Mouse (Mus musculus) stomach, embryonic 15.5 days (tissue): ENCODE results near the gene Ruvbl2. TPM values are rescaled to one million over a fixed set of nuclear protein-coding genes. Genes with fewer than 3 reads are reported as not detected.

Experiments
- ATAC-seq: fragments of 200-750 bp; cut with Nextera tagmentation; 2 replicates; pipeline ENCODE4 v1.8.0; 2017; ENCODE audit warnings: low read depth, moderate number of reproducible peaks, moderate TSS enrichment; ENCODE audit not compliant: insufficient read depth, low FRiP score
- H3K27ac ChIP-seq: fragments of 300-500 bp; sonication (generic); 2 replicates; pipeline ENCODE4 v1.5.1; 2015; ENCODE audit warnings: mild to moderate bottlenecking, inconsistent platforms
- H3K27me3 ChIP-seq: fragments of 300-500 bp; sonication (generic); replicated peaks from 2 replicates; pipeline ENCODE4 v1.6.1; 2015; ENCODE audit warnings: inconsistent platforms
- H3K36me3 ChIP-seq: fragments of 300-500 bp; sonication (generic); 2 replicates; pipeline ENCODE4 v1.6.1; 2015; ENCODE audit warnings: inconsistent platforms
- H3K4me1 ChIP-seq: fragments of 300-500 bp; sonication (generic); 2 replicates; pipeline ENCODE4 v1.6.1; 2015; ENCODE audit warnings: inconsistent platforms
- H3K4me2 ChIP-seq: fragments of 300-500 bp; sonication (generic); 2 replicates; pipeline ENCODE4 v1.6.1; 2015; ENCODE audit warnings: mild to moderate bottlenecking, inconsistent platforms
- H3K4me3 ChIP-seq: fragments of 300-500 bp; sonication (generic); replicated peaks from 2 replicates; pipeline ENCODE4 v1.5.1; 2015; ENCODE audit warnings: inconsistent platforms
- H3K9ac ChIP-seq: fragments of 300-500 bp; sonication (generic); 2 replicates; pipeline ENCODE4 v1.6.1; 2015; ENCODE audit warnings: inconsistent platforms
- H3K9me3 ChIP-seq: fragments of 300-500 bp; sonication (generic); 2 replicates; pipeline ENCODE4 v1.6.1; 2016; ENCODE audit warnings: inconsistent platforms
- WGBS: fragments of 180-500 bp; shearing (Covaris S2); methylation state at CpG from one replicate; pipeline ENCODE4 v1.1.7; 2015; 5-methylcytosine and 5-hydroxymethylcytosine counted together
- polyA plus RNA-seq: library from polyadenylated mRNA; unstranded; fragments of >200 nt; fragmentation: Nextera tagmentation; extraction: Ambion mirVana; gene quantifications from 2 replicates; pipeline ENCODE4 v1.2.1, GENCODE M21; 2015

Gene Ruvbl2
- polyA plus RNA-seq, 1 experiment from 2014 or later, result 127 TPM

DNA sequence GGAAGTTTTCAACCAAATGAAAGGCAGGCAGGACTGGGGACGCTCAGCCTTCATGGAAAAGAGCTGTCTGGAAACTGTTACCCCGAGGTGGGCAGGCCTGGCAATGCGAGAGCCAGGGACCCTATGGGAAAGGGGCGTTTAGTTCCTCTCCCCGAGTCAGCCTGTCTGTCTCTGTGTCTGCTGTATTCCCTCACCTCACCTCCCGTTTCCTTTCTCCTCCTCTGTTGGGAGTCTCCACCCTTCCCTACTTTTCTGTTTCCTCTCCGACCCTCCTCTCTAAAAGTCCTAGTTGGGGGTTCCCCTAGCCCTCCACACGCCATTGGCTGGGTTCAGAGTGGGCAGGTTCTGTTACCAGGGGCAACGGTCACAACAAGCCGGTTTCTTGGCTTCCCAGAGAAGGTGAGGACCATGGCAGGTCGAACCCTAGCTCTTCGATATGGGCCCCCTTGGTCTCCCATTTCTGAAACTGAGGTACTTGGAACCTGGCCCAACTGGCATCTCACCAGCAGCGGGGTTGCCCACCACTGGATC, 19.9 kb downstream of the Ruvbl2 start:
- Histone ChIP-seq H3K27ac (no peak overlapping the region), H3K36me3 (peaks cover 17% of the 10 kb centered on the region), H3K4me1 (peaks cover 41% of the 10 kb centered on the region), H3K9ac (no peak overlapping the region), H3K4me2 (peak overlapping the region; percentile 1; the same call in 1 of the 2 replicates), H3K27me3 (peaks cover 49% of the 10 kb centered on the region), H3K4me3 (no peak overlapping the region), H3K9me3 (no peaks in the 10 kb centered on the region)
- ATAC-seq, result no peak
- 8% methylated on average over 13 of the region's 13 CpGs for WGBS

DNA sequence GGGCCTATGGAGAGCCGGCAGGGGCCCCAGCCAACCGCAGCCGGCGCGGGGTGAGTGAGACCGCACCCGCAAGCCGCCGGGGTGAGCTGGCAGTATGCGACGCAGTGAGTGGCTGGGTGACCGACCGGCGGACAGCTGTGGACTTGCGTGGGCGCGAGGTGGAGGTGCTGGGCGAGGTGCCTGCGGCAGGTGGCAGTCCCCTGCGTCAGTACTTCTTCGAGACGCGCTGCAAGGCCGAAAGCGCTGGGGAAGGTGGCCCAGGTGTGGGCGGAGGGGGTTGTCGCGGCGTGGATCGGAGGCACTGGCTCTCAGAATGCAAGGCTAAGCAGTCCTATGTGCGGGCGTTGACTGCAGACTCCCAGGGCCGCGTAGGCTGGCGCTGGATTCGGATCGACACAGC, 22.3 kb downstream of the Ruvbl2 start:
- peaks cover 42% of the 10 kb centered on the region for H3K4me1 ChIP-seq
- no peak overlapping the region for H3K9ac ChIP-seq
- peak overlapping the region; percentile 39 for H3K4me2 ChIP-seq
- peaks cover 65% of the 10 kb centered on the region for H3K27me3 ChIP-seq
- no peak overlapping the region for H3K27ac ChIP-seq
- no peaks in the 10 kb centered on the region for H3K36me3 ChIP-seq
- peak overlapping the region; percentile 12; the same call in 1 of the 2 replicates for H3K4me3 ChIP-seq
- ATAC-seq, result no peak
- no peaks in the 10 kb centered on the region for H3K9me3 ChIP-seq
- 26% methylated on average over 37 of the region's 37 CpGs for WGBS

DNA sequence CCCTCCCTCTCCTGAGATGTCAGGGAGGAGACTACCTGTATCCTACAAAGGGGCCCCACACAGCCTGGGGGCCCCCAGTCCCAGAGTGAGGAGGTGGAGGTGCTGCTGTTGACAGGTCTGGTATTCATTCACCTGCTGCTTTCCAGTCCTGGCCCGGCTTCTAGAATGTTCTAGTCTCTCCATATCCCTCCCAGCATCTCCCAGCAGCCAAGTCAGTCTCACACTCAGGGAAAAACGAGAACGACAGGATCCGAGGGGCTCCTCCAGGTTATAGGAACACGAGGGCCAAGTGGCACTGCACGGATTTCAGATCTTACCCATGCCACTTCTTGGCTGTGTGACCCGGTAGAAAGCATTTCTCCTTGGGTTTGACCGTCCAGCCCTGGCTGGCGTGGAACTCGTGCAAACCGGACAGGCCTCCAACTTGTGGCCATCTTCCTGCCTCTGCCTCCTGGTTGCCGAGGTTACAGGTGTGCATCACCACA, 23.1 kb downstream of the Ruvbl2 start:
- H3K4me2 ChIP-seq, result peak overlapping the region; percentile 97
- H3K27ac ChIP-seq, result no peak overlapping the region
- no peak for ATAC-seq
- no peaks in the 10 kb centered on the region for H3K9me3 ChIP-seq
- 54% methylated on average over 12 of the region's 12 CpGs for WGBS
- peaks cover 73% of the 10 kb centered on the region for H3K27me3 ChIP-seq
- H3K36me3 ChIP-seq, result no peaks in the 10 kb centered on the region
- H3K4me3 ChIP-seq, result no peak overlapping the region
- H3K9ac ChIP-seq, result no peak overlapping the region
- H3K4me1 ChIP-seq, result peaks cover 38% of the 10 kb centered on the region

DNA sequence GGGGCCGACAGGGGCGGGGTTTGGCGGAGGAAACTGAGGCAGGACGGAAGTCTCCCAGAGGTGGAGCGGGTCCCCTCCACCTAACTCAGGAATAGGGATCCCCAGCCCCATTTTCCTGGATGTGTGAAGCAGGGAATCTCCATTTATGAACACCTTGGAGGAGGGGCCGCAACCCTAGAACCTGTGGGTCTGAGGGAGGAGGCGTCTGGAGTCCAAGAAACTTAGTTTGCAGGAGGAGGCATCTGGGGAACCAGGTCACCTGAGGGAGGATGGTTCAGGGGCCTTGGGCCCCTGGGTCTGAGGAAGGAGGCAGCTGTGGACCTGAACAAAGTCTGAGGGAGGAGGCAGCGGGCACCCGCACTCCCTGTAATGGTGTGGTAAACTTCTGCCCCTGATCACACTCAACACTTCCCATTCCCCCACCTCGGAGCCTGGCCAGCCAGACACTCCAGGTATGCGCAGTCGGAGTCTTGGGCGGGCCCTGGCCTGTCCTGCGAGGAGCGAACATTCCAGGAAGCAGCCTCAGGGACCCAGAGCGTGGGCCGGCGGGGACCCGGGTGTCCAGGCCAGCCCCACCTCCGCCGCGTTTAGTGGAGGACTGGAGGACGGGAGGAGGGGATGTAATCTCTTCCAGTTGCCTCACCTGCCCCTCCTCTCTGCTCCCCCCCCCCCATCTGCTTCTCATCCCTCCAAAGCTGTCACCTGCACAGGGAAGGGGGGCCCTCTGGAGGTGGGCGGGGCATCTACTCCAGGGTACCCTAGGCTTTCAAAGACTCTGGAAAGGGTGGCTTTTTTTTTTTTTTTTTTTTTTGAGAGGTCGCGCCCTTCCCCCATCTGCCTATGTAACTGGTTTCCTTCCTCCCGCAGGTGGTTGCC, 23.8 kb downstream of the Ruvbl2 start:
- H3K27ac ChIP-seq, result peak overlapping the region; percentile 67
- H3K9me3 ChIP-seq, result no peaks in the 10 kb centered on the region
- H3K9ac ChIP-seq, result peak overlapping the region; percentile 54
- peak; percentile 25; the same call in 1 of the 2 replicates for ATAC-seq
- H3K4me2 ChIP-seq, result peak overlapping the region; percentile 97
- H3K4me3 ChIP-seq, result peak overlapping the region; percentile 57
- WGBS, result 1% methylated on average over 27 of the region's 27 CpGs
- peaks cover 38% of the 10 kb centered on the region for H3K4me1 ChIP-seq
- no peaks in the 10 kb centered on the region for H3K36me3 ChIP-seq
- peaks cover 80% of the 10 kb centered on the region for H3K27me3 ChIP-seq

DNA sequence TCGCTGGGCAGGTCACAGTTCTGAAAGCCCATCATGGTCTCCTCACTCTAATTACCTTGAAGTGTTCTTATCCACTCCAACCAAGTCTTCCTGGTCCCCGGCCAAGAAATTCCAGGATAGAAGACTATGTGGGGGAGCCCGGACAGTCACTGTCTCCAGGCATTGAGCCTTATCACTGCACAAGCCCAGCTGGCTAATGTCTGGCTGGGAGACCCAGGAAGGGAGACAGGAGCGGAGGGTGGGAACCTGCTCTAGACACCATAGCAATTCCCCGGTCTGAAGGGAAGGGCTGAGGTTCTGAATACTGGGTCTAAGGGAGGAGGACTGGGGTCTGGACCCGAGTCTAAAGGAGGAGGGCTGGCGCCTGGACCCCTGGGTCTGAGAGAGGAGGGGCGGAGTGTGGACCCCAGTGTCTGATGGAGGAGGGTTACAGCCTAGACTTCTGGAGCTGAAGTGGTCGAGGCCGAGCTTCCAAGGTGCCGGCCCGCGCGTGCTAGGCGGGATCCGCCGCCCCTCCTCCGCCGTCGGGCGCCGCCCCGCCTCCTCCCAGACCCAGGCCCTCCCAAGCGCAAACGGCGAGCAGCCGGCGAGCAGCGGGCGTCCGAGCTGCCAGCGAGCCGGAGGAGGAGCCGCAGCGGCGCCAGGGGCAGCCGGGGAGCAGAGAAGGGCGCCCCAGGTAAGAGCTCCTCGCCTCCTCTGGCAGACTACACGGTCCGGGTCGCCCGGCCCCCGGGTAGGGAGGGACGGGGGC, 24.6 kb downstream of the Ruvbl2 start, which contains the start of gene Ntf5:
Gene Ntf5 (plus strand): TSS at position 583 of the 751 bp plus-strand sequence.
- H3K27ac ChIP-seq, result peak within 1 kb of the TSS; percentile 67
- no peaks in the 10 kb centered on the region for H3K9me3 ChIP-seq
- peak within 1 kb of the TSS; percentile 57 for H3K4me3 ChIP-seq
- no peaks in the 10 kb centered on the region for H3K36me3 ChIP-seq
- H3K27me3 ChIP-seq, result peaks cover 79% of the 10 kb centered on the region
- 2% methylated on average over 42 of the region's 45 CpGs for WGBS
- H3K4me2 ChIP-seq, result peak within 1 kb of the TSS; percentile 97
- H3K9ac ChIP-seq, result peak within 1 kb of the TSS; percentile 54
- peak; percentile 40 for ATAC-seq
- peaks cover 38% of the 10 kb centered on the region for H3K4me1 ChIP-seq

DNA sequence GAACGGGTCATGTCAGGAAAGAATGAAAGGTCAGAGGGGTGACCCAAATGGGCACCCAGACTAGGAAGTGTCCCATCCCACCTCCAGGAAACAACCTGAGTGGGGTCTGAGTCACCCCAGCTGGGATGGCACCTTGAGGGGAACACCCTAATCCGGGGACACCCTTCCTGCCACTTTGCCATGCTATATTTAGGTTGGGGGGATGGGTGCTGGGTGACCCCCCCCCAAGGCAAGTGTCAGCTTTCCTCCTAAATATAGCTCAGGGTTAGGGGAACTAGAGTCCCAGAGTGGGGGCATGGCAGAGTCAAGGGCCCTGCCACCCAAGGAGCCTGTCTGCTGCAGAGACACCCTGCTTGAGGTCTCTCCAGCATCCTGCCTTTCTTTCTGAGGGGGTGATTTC, 25.5 kb downstream of the Ruvbl2 start:
- Histone ChIP-seq H3K27me3 (peaks cover 81% of the 10 kb centered on the region), H3K4me1 (peaks cover 31% of the 10 kb centered on the region), H3K9ac (no peak overlapping the region), H3K4me3 (no peak overlapping the region), H3K4me2 (no peak overlapping the region), H3K27ac (no peak overlapping the region), H3K9me3 (no peaks in the 10 kb centered on the region), H3K36me3 (no peaks in the 10 kb centered on the region)
- no peak for ATAC-seq
- WGBS, result 68% methylated on average over 2 of the region's 2 CpGs

DNA sequence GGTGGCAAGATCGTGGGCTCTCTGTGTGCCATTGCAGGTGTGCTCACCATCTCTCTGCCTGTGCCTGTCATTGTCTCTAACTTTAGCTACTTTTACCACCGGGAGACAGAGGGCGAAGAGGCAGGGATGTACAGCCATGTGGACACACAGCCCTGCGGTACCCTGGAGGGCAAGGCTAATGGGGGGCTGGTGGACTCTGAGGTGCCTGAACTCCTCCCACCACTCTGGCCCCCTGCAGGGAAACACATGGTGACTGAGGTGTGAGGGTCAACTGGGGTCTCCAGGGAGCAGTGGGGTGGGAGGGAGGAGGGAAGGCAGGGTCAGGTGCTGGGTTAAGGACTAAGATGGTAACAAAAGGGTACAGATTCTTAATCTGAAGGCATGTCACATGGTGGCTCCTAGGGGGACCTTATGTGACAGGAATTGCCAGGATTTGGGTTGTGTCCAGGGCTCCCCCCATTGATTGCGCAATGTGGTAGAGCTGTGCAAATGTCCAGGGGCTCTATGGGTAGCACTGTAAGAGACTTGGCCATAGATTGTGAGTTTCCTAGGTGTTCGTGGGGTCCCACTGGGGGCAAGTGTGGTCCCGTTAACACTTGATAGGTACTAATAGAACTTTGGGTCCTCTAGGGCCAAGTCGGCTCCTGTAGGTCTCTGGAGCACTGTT, 28.3 kb downstream of the Ruvbl2 start:
- Histone ChIP-seq H3K36me3 (no peaks in the 10 kb centered on the region), H3K27me3 (peaks cover 83% of the 10 kb centered on the region), H3K9me3 (no peaks in the 10 kb centered on the region), H3K4me1 (peaks cover 32% of the 10 kb centered on the region), H3K4me2 (no peak overlapping the region), H3K27ac (no peak overlapping the region), H3K4me3 (no peak overlapping the region), H3K9ac (no peak overlapping the region)
- WGBS, result 85% methylated on average over 8 of the region's 8 CpGs
- no peak for ATAC-seq

DNA sequence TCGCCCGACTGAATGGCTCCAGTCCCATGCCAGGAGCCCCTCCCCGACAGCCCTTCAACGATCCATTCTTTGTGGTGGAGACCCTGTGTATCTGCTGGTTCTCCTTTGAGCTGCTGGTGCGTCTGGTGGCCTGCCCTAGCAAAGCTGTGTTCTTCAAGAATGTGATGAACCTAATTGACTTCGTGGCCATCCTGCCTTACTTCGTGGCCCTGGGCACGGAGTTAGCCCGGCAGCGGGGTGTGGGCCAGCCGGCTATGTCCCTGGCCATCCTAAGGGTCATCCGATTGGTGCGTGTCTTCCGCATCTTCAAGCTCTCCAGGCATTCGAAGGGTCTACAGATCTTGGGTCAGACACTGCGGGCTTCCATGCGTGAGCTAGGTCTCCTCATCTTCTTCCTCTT, 28.9 kb downstream of the Ruvbl2 start:
- H3K4me1 ChIP-seq, result peaks cover 26% of the 10 kb centered on the region
- H3K27ac ChIP-seq, result no peak overlapping the region
- ATAC-seq, result no peak
- no peaks in the 10 kb centered on the region for H3K36me3 ChIP-seq
- H3K27me3 ChIP-seq, result peaks cover 77% of the 10 kb centered on the region
- H3K9ac ChIP-seq, result no peak overlapping the region
- no peak overlapping the region for H3K4me3 ChIP-seq
- WGBS, result 86% methylated on average over 17 of the region's 17 CpGs
- no peaks in the 10 kb centered on the region for H3K9me3 ChIP-seq
- H3K4me2 ChIP-seq, result no peak overlapping the region

DNA sequence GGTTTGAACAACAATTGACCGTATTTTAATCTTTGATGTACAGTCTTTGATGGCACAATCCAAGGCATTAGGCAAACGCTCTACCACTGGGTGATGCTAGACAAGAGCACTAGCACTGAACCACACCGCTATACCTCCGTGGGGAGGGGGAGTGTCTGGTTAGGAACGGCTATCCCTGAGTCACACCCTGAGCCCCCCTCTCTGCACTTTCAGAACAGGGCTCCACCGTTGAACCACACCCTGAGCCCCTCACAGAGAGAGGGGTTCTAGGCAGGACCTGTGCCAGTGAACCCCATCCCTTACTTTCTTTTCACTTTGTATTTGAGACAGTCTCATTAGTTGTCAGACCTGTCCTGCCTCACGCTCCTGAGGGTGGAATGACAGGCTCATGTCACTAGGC, 29.5 kb downstream of the Ruvbl2 start:
- 64% methylated on average over 7 of the region's 7 CpGs for WGBS
- ATAC-seq, result no peak
- peaks cover 73% of the 10 kb centered on the region for H3K27me3 ChIP-seq
- no peak overlapping the region for H3K4me3 ChIP-seq
- no peak overlapping the region for H3K27ac ChIP-seq
- H3K4me2 ChIP-seq, result no peak overlapping the region
- peaks cover 20% of the 10 kb centered on the region for H3K4me1 ChIP-seq
- H3K9me3 ChIP-seq, result no peaks in the 10 kb centered on the region
- no peak overlapping the region for H3K9ac ChIP-seq
- H3K36me3 ChIP-seq, result no peaks in the 10 kb centered on the region

DNA sequence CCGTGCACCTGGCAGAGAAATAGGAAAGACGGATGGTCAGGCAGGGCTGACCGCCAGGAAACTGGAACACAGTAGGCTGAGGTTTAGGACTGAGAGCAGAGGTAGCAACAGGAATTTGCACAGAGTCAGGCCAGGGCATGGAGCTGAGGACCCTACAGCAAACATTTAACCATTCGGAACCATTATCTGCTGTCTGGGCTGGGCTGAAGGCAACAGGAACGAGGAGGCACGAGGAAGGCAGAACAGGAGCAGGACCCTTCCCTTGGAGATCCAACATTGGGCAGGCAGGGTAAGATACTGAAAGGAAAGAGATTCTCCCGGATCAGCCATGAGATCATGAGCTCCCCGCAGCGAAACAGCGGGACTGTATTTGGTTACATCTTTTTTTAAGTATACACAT, 30.1 kb downstream of the Ruvbl2 start:
- Histone ChIP-seq H3K27ac (no peak overlapping the region), H3K27me3 (peaks cover 68% of the 10 kb centered on the region), H3K9me3 (no peaks in the 10 kb centered on the region), H3K36me3 (no peaks in the 10 kb centered on the region), H3K4me2 (no peak overlapping the region), H3K9ac (no peak overlapping the region), H3K4me3 (no peak overlapping the region), H3K4me1 (peaks cover 16% of the 10 kb centered on the region)
- WGBS, result 75% methylated on average over 10 of the region's 10 CpGs
- no peak for ATAC-seq
